Mouse (Mus musculus) limb, embryonic 13.5 days (tissue): Measurements from ENCODE around the gene Lrrc51. TPM values are rescaled to one million over a fixed set of nuclear protein-coding genes. Genes with fewer than 3 reads are reported as not detected.
"Not testable (repeated sequence)": the region's sequence is repeated elsewhere in the genome, so short reads cannot be mapped to it uniquely, and the experiment has no call there.

Experiments used
- ATAC-seq: fragments of 200-750 bp; cut with Nextera tagmentation; 2 replicates; pipeline ENCODE4 v1.8.0; 2017; ENCODE audit warnings: low read depth, moderate number of reproducible peaks, moderate TSS enrichment; ENCODE audit not compliant: low FRiP score
- H3K27ac ChIP-seq: fragments of 300-500 bp; sonication (generic); 2 replicates; pipeline ENCODE4 v1.5.1; 2015; ENCODE audit warnings: inconsistent platforms, mild to moderate bottlenecking, moderate library complexity
- H3K27me3 ChIP-seq: fragments of 300-500 bp; sonication (generic); 2 replicates; pipeline ENCODE4 v1.6.1; 2015; ENCODE audit warnings: mild to moderate bottlenecking, inconsistent platforms
- H3K36me3 ChIP-seq: fragments of 300-500 bp; sonication (generic); 2 replicates; pipeline ENCODE4 v1.6.1; 2015; ENCODE audit warnings: inconsistent platforms, mild to moderate bottlenecking, moderate library complexity
- H3K4me1 ChIP-seq: fragments of 300-500 bp; sonication (generic); 2 replicates; pipeline ENCODE4 v1.6.1; 2015; ENCODE audit warnings: inconsistent platforms
- H3K4me2 ChIP-seq: fragments of 300-500 bp; sonication (generic); replicated peaks from 2 replicates; pipeline ENCODE4 v1.6.1; 2015; ENCODE audit warnings: inconsistent platforms, mild to moderate bottlenecking, moderate library complexity
- H3K4me3 ChIP-seq: fragments of 300-500 bp; sonication (generic); 2 replicates; pipeline ENCODE4 v1.5.1; 2015; ENCODE audit warnings: moderate library complexity, mild to moderate bottlenecking, inconsistent platforms
- H3K9ac ChIP-seq: fragments of 300-500 bp; sonication (generic); 2 replicates; pipeline ENCODE4 v1.6.1; 2015; ENCODE audit warnings: mild to moderate bottlenecking, inconsistent platforms
- H3K9me3 ChIP-seq: fragments of 300-500 bp; sonication (generic); 2 replicates; pipeline ENCODE4 v1.6.1; 2016; ENCODE audit warnings: inconsistent platforms
- WGBS: fragments of 180-500 bp; shearing (Covaris S2); methylation state at CpG from one replicate; pipeline ENCODE4 v1.1.7; 2015; 5-methylcytosine and 5-hydroxymethylcytosine counted together
- polyA plus RNA-seq: library from polyadenylated mRNA; unstranded; fragments of >200 nt; fragmentation: Nextera tagmentation; extraction: Ambion mirVana; gene quantifications from 2 replicates; pipeline ENCODE4 v1.2.1, GENCODE M21; 2015

Gene Lrrc51
- polyA plus RNA-seq, 1 experiment from 2014 or later: 8.2 TPM

- no peak overlapping the region for H3K4me3 ChIP-seq
- no peaks in the 10 kb centered on the region for H3K36me3 ChIP-seq
Measured at GRCm38 (mm10) chr7:101963621-101964020, 29.9 kb upstream of the Lrrc51 start.

GRCm38 (mm10) chr7:101962829-101963228 lies 29.1 kb upstream of the Lrrc51 start:
- 93% methylated on average over 2 of the region's 2 CpGs for WGBS
- Histone ChIP-seq H3K27me3 (no peaks in the 10 kb centered on the region), H3K9ac (no peak overlapping the region), H3K36me3 (no peaks in the 10 kb centered on the region), H3K9me3 (no peaks in the 10 kb centered on the region), H3K4me3 (no peak overlapping the region), H3K4me2 (no peak overlapping the region), H3K4me1 (peaks cover 12% of the 10 kb centered on the region), H3K27ac (no peak overlapping the region)
- no peak for ATAC-seq

More at GRCm38 (mm10) chr7:101963621-101964020, 29.9 kb upstream of the Lrrc51 start:
- Histone ChIP-seq H3K27ac (no peak overlapping the region), H3K9ac (no peak overlapping the region), H3K4me2 (no peak overlapping the region), H3K27me3 (no peaks in the 10 kb centered on the region), H3K4me1 (peaks cover 19% of the 10 kb centered on the region), H3K9me3 (no peaks in the 10 kb centered on the region)
- ATAC-seq: no peak
- WGBS: 95% methylated on average over 2 of the region's 2 CpGs

- no peak for ATAC-seq
- H3K36me3 ChIP-seq: no peaks in the 10 kb centered on the region
- H3K9ac ChIP-seq: no peak overlapping the region
- H3K4me2 ChIP-seq: no peak overlapping the region
- WGBS: 91% methylated on average over 5 of the region's 5 CpGs
- H3K27ac ChIP-seq: no peak overlapping the region
- H3K9me3 ChIP-seq: no peaks in the 10 kb centered on the region
- H3K4me3 ChIP-seq: no peak overlapping the region
- no peaks in the 10 kb centered on the region for H3K27me3 ChIP-seq
- H3K4me1 ChIP-seq: no peaks in the 10 kb centered on the region; the same call in 1 of the 2 replicates
Measured at GRCm38 (mm10) chr7:101956911-101957310, 23.2 kb upstream of the Lrrc51 start.

GRCm38 (mm10) chr7:101956481-101956880 lies 22.8 kb upstream of the Lrrc51 start:
- no peaks in the 10 kb centered on the region for H3K9me3 ChIP-seq
- H3K36me3 ChIP-seq: no peaks in the 10 kb centered on the region
- no peaks in the 10 kb centered on the region for H3K27me3 ChIP-seq
- no peak overlapping the region for H3K27ac ChIP-seq
- WGBS: 83% methylated on average over 1 of the region's 1 CpGs
- H3K4me2 ChIP-seq: no peak overlapping the region
- no peak overlapping the region for H3K4me3 ChIP-seq
- H3K4me1 ChIP-seq: no peaks in the 10 kb centered on the region; the same call in 1 of the 2 replicates
- no peak overlapping the region for H3K9ac ChIP-seq
- ATAC-seq: no peak

- 80% methylated on average over 4 of the region's 4 CpGs for WGBS
- H3K9me3 ChIP-seq: no peaks in the 10 kb centered on the region
- ATAC-seq: no peak
- H3K4me2 ChIP-seq: no peak overlapping the region
- no peaks in the 10 kb centered on the region for H3K36me3 ChIP-seq
- H3K4me1 ChIP-seq: no peaks in the 10 kb centered on the region; the same call in 1 of the 2 replicates
- H3K27ac ChIP-seq: no peak overlapping the region
- no peaks in the 10 kb centered on the region for H3K27me3 ChIP-seq
- no peak overlapping the region for H3K4me3 ChIP-seq
- H3K9ac ChIP-seq: no peak overlapping the region
Measured at GRCm38 (mm10) chr7:101955862-101956261, 22.2 kb upstream of the Lrrc51 start.

- Histone ChIP-seq H3K4me2 (no peak overlapping the region), H3K27ac (no peak overlapping the region), H3K4me1 (no peaks in the 10 kb centered on the region; the same call in 1 of the 2 replicates), H3K36me3 (no peaks in the 10 kb centered on the region), H3K9me3 (no peaks in the 10 kb centered on the region), H3K27me3 (no peaks in the 10 kb centered on the region), H3K4me3 (no peak overlapping the region), H3K9ac (no peak overlapping the region)
- 91% methylated on average over 2 of the region's 2 CpGs for WGBS
- ATAC-seq: no peak
Measured at GRCm38 (mm10) chr7:101955276-101955675, 21.6 kb upstream of the Lrrc51 start.

GRCm38 (mm10) chr7:101954163-101954562 lies 20.5 kb upstream of the Lrrc51 start:
- no peaks in the 10 kb centered on the region for H3K4me1 ChIP-seq
- no peak for ATAC-seq

GRCm38 (mm10) chr7:101952098-101952497 lies 18.4 kb upstream of the Lrrc51 start:
- ATAC-seq: no peak
- no peaks in the 10 kb centered on the region for H3K36me3 ChIP-seq
- H3K9me3 ChIP-seq: no peaks in the 10 kb centered on the region
- no peak overlapping the region for H3K4me3 ChIP-seq
- no peak overlapping the region for H3K4me2 ChIP-seq
- no peaks in the 10 kb centered on the region for H3K27me3 ChIP-seq
- 54% methylated on average over 2 of the region's 2 CpGs for WGBS
- H3K9ac ChIP-seq: no peak overlapping the region
- H3K27ac ChIP-seq: no peak overlapping the region
- H3K4me1 ChIP-seq: no peaks in the 10 kb centered on the region

More at GRCm38 (mm10) chr7:101954163-101954562, 20.5 kb upstream of the Lrrc51 start:
- Histone ChIP-seq H3K36me3 (no peaks in the 10 kb centered on the region), H3K9me3 (no peaks in the 10 kb centered on the region), H3K4me2 (no peak overlapping the region), H3K4me3 (no peak overlapping the region), H3K9ac (no peak overlapping the region), H3K27me3 (no peaks in the 10 kb centered on the region), H3K27ac (no peak overlapping the region)
- 98% methylated on average over 2 of the region's 2 CpGs for WGBS

- H3K27me3 ChIP-seq: no peaks in the 10 kb centered on the region
- 81% methylated on average over 1 of the region's 1 CpGs for WGBS
- no peak overlapping the region for H3K9ac ChIP-seq
- no peaks in the 10 kb centered on the region for H3K36me3 ChIP-seq
- no peak overlapping the region for H3K4me3 ChIP-seq
- H3K4me2 ChIP-seq: no peak overlapping the region
- ATAC-seq: no peak
- no peaks in the 10 kb centered on the region for H3K9me3 ChIP-seq
- H3K4me1 ChIP-seq: no peaks in the 10 kb centered on the region
- no peak overlapping the region for H3K27ac ChIP-seq
Measured at GRCm38 (mm10) chr7:101951648-101952047, 18.0 kb upstream of the Lrrc51 start.

GRCm38 (mm10) chr7:101949008-101949407 lies 15.3 kb upstream of the Lrrc51 start:
- H3K9me3 ChIP-seq, H3K27ac ChIP-seq, ATAC-seq, H3K36me3 ChIP-seq, H3K4me2 ChIP-seq, H3K9ac ChIP-seq, H3K4me3 ChIP-seq, H3K27me3 ChIP-seq, H3K4me1 ChIP-seq: not testable (repeated sequence)
- WGBS: 96% methylated on average over 5 of the region's 5 CpGs

GRCm38 (mm10) chr7:101939758-101940157 lies 6.1 kb upstream of the Lrrc51 start:
- ATAC-seq: no peak
- no peak overlapping the region for H3K4me2 ChIP-seq
- 92% methylated on average over 4 of the region's 4 CpGs for WGBS

GRCm38 (mm10) chr7:101938348-101938747 lies 4.7 kb upstream of the Lrrc51 start:
- WGBS: 85% methylated on average over 2 of the region's 2 CpGs
- Histone ChIP-seq H3K4me3 (no peak overlapping the region), H3K27ac (no peak overlapping the region), H3K9me3 (no peaks in the 10 kb centered on the region), H3K4me1 (peaks cover 15% of the 10 kb centered on the region), H3K36me3 (peaks cover 10% of the 10 kb centered on the region; the same call in 1 of the 2 replicates), H3K27me3 (no peaks in the 10 kb centered on the region), H3K4me2 (no peak overlapping the region), H3K9ac (no peak overlapping the region)
- ATAC-seq: no peak

More at GRCm38 (mm10) chr7:101939758-101940157, 6.1 kb upstream of the Lrrc51 start:
- no peak overlapping the region for H3K27ac ChIP-seq
- no peaks in the 10 kb centered on the region for H3K9me3 ChIP-seq
- H3K4me3 ChIP-seq: no peak overlapping the region
- no peak overlapping the region for H3K9ac ChIP-seq
- H3K27me3 ChIP-seq: no peaks in the 10 kb centered on the region
- H3K4me1 ChIP-seq: peaks cover 12% of the 10 kb centered on the region
- H3K36me3 ChIP-seq: peaks cover 10% of the 10 kb centered on the region; the same call in 1 of the 2 replicates

- WGBS: 93% methylated on average over 4 of the region's 4 CpGs
- Histone ChIP-seq H3K36me3 (peaks cover 10% of the 10 kb centered on the region; the same call in 1 of the 2 replicates), H3K4me3 (no peak overlapping the region), H3K4me1 (peaks cover 19% of the 10 kb centered on the region), H3K9ac (no peak overlapping the region), H3K9me3 (no peaks in the 10 kb centered on the region), H3K4me2 (no peak overlapping the region), H3K27ac (no peak overlapping the region), H3K27me3 (no peaks in the 10 kb centered on the region)
- no peak for ATAC-seq
Measured at GRCm38 (mm10) chr7:101937569-101937968, 3.9 kb upstream of the Lrrc51 start.
